Mouse (Mus musculus): ENCODE measurements around the gene Riox1.

GRCm38 (mm10) chr12:83924332-83924731 lies 26.1 kb upstream of the Riox1 start:
- no peak for TF ChIP-seq CTCF (IDR thresholded peaks at IDR 0.05; ENCODE audit: extremely low read depth, insufficient read length, insufficient replicate concordance, low read depth, low read length)
- TF ChIP-seq POLR2A (IDR thresholded peaks at IDR 0.05; ENCODE audit: low read depth, low read length), result no peak
